Mouse (Mus musculus): ENCODE data around the gene Ssh2.

GRCm38 (mm10) chr11:77489591-77490235 is 273.6 kb downstream of the Ssh2 start, which contains the start of gene Ankrd13b:
- TF ChIP-seq CTCF (IDR thresholded peaks at IDR 0.05; ENCODE audit: insufficient read depth, low read depth, low read length) (no peak), POLR2A (IDR thresholded peaks at IDR 0.05; ENCODE audit: insufficient read depth, low read depth, low read length) (peak; percentile 51; the same call in 1 of the 2 replicates)
